Mouse (Mus musculus): ENCODE results near the gene Serbp1.
"Not testable (repeated sequence)": the region's sequence is repeated elsewhere in the genome, so short reads cannot be mapped to it uniquely, and the experiment has no call there.

Serbp1 gene

GRCm38 (mm10) chr6:67237977-67238376, at the start of gene Serbp1:
Gene Serbp1, plus strand, starts transcription at chr6:67238176.
- in situ Hi-C loops (cut with MboI, MseI) = loop anchor here (5.0 kb wide), 1 partner anchor 46 kb away; no protein-coding TSS in a partner anchor

DNA sequence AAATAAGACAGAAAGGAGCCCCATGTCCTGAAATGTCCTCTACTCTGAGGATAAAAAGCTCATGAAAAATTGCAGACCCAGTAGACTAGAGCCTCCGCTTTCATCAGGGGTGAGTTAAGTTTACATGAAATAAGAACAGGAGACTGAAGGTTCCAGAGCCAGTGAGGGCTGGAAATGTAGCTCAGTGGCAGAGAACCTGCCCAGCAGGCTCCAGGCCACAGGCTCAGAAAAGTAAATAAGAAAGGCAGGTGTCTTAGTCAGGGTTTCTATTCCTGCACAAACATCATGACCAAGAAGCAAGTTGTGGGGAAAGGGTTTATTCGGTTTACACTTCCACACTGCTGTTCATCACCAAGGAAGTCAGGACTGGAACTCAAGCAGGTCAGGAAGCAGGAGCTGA, 44.4 kb upstream of the Serbp1 start:
- in situ Hi-C loops (cut with MboI, MseI) = loop anchor here (5.0 kb wide), 1 partner anchor 44 kb away; the partner anchor contains the start of gene Serbp1

DNA sequence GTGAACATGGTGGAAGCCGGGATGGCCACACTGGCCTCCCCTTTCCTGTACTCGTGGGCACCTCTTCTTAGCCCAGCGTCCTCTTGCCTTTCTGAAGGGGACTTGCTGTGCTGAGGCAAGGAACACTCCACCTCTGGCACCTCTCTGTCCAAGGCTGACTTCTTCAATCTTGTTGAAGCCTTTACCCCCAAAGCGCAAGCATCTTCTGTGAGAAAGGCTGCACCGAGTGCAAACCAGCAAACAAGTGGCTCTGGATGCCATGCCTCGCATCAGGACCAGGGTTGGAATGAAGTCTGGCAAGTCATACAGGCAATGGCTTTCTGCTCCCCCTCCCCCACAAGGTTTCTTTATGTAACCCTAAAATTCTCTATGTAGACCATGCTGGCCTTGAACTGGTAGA, 43.4 kb upstream of the Serbp1 start:
- in situ Hi-C loops (cut with MboI, MseI) = loop anchor here (5.0 kb wide), 2 partner anchors 43 to 68 kb away; partner anchors contain the start of gene Serbp1

GRCm38 (mm10) chr6:67195148-67195611, 42.8 kb upstream of the Serbp1 start:
- in situ Hi-C loops (cut with MboI, MseI) = loop anchor here (5.0 kb wide), 1 partner anchor 67 kb away; no protein-coding TSS in a partner anchor

- in situ Hi-C loops (cut with MboI, MseI) = loop anchor here (5.0 kb wide), 1 partner anchor 65 kb away; no protein-coding TSS in a partner anchor
Observed at GRCm38 (mm10) chr6:67196821-67197220, 41.2 kb upstream of the Serbp1 start.

- in situ Hi-C loops (cut with MboI, MseI) = loop anchor here (5.0 kb wide), 1 partner anchor 64 kb away; no protein-coding TSS in a partner anchor
Observed at GRCm38 (mm10) chr6:67198085-67198484, 39.9 kb upstream of the Serbp1 start.

DNA sequence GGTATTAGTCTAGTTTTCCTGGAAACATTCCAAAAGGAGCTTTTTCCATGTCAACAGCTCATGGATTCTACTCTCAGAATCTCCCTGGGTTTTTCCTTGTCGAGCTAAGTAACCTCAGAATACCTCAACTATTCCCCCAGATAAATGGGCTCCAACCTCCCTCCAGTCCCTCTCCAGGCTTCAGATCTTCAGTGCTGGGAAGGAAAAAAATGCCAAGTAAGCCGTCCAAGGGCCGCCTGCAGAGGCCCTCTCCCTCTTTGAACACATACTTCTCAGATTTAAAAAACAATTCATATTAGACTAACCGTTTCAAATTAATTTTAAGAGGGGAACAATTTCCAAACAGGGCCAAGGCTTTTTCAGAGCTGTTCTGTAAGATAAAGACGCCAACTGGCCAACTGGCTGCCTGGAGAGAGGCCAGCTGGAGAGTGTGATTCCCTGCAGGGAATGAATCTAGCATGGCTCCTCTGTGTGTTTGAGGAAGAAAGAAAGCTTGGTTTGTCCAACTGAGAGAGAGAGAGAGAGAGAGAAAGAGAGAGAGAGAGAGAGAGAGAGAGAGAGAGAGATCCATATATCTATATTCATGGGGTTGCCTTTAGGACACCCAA, 37.2 kb upstream of the Serbp1 start:
- in situ Hi-C loops (cut with MboI, MseI) = no loop called here

- in situ Hi-C loops (cut with MboI, MseI) = no loop called here
Observed at GRCm38 (mm10) chr6:67205081-67206037, 32.6 kb upstream of the Serbp1 start.

- in situ Hi-C loops (cut with MboI, MseI) = no loop called here
Observed at GRCm38 (mm10) chr6:67212362-67212761, 25.6 kb upstream of the Serbp1 start.

- in situ Hi-C loops (cut with MboI, MseI) = no loop called here
Observed at GRCm38 (mm10) chr6:67213429-67214098, 24.4 kb upstream of the Serbp1 start.

GRCm38 (mm10) chr6:67217402-67217801, 20.6 kb upstream of the Serbp1 start:
- in situ Hi-C loops (cut with MboI, MseI) = no loop called here

- in situ Hi-C loops (cut with MboI, MseI) = no loop called here
Observed at GRCm38 (mm10) chr6:67217846-67218245, 20.1 kb upstream of the Serbp1 start.

DNA sequence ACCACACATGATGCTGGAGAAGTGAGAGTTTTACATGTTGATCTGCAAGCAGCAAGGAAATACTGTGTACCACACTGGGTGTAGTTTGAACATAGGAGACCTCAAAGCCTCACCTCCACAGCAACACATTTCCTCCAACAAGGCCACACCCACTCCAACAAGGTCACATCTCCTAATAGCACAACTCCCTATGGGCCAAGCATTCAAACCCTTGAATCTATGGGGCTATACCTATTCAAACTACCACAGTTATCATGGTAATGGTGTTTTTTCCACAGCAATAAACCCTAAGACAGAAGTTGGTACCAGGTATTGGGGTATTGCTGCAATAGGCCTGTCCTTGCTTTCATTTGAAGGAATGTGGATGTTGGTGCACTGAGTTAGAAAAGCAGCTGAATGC, 19.4 kb upstream of the Serbp1 start:
- in situ Hi-C loops (cut with MboI, MseI) = no loop called here

DNA sequence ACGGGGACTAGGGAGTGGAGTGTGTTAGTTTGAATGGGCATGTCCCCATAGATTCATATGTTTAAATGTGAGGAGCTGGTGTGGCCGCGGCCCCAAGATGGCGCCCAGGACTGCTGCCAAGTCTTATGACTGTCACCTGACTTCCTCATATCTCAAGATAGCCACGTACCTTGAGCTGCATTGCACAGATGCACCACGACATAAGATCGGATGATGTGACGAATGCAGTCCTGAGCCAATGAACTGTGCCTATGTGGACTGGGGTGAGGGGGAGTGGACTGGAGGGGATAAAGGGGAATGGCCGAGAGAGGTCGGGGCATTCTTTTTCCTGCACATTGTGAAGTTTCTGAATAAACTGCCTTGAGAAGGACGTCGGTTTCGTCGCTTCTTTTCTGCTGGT, 18.0 kb upstream of the Serbp1 start:
- in situ Hi-C loops (cut with MboI, MseI) = not testable (repeated sequence)

GRCm38 (mm10) chr6:67220731-67221130, 17.2 kb upstream of the Serbp1 start:
- in situ Hi-C loops (cut with MboI, MseI) = no loop called here

- in situ Hi-C loops (cut with MboI, MseI) = no loop called here
Observed at GRCm38 (mm10) chr6:67223082-67223481, 14.9 kb upstream of the Serbp1 start.

DNA sequence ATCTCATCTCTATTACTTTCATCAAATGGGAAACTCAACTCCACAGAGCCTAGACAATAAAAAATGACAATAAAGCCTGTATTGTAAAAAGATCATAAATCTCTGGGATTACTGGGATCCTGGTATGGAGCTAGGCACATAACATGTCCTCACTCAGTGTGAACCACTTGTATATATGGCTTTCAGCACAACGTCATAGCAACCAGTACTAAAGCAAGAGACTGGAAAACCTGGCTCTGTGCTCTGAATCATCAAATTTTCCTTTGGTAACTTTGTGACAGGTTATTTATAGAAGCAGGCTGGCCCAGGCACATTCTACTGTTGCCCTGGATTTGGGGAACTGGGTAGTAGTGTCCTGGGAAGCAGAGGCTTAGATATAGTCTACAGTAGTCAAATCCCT, 14.5 kb upstream of the Serbp1 start:
- in situ Hi-C loops (cut with MboI, MseI) = no loop called here

- in situ Hi-C loops (cut with MboI, MseI) = no loop called here
Observed at GRCm38 (mm10) chr6:67226286-67226685, 11.7 kb upstream of the Serbp1 start.

- in situ Hi-C loops (cut with MboI, MseI) = no loop called here
Observed at GRCm38 (mm10) chr6:67228459-67229107, 9.4 kb upstream of the Serbp1 start.

GRCm38 (mm10) chr6:67229521-67229920, 8.5 kb upstream of the Serbp1 start:
- in situ Hi-C loops (cut with MboI, MseI) = no loop called here

DNA sequence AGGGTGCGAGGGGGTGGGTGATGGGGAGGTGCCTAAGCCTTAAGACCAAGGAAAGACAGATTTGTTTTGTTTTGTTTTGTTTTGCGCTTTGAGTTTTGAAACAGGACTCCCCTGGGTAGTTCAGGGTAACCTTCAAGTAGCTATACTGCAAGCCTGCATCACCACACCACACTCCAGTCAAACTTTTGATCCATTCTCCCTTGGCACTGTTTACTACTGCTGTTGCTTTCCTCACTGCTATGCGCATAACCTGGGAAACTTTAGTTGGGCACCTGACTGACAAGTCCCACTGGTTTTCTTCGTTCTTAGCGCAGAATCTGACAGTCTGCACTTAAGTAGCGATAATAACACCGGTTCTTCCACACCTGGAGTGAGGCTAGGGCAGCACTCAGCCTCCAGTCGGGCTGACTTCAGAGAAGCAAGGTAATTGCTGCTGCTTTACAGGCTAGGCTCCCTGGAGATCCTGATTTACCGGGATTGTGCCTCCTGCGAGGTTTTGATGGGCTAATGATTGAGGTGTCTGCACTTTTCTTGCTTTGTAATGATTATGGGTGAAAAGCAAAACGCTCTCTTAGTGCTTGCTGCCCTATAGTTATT, 8.0 kb upstream of the Serbp1 start:
- in situ Hi-C loops (cut with MboI, MseI) = no loop called here

All from regulatory T cell (primary cell).